Mouse (Mus musculus) lung, adult 2 months (tissue): ENCODE results near the gene Zbtb1.

Experiments
- CTCF ChIP-seq: fragments of 200-500 bp; IDR thresholded peaks from 2 replicates; pipeline ENCODE4 v1.5.1; 2011; ENCODE audit warnings: mild to moderate bottlenecking, low read length, control low read depth; ENCODE audit not compliant: insufficient read depth
- POLR2A ChIP-seq: fragments of 200-500 bp; IDR thresholded peaks from 2 replicates; pipeline ENCODE4 v1.6.1; 2011; ENCODE audit warnings: low read depth, mild to moderate bottlenecking, control low read depth, low read length, borderline replicate concordance; ENCODE audit errors: extremely low read depth

GRCm38 (mm10) chr12:76324679-76325431, 45.2 kb upstream of the Zbtb1 start, which contains the start of gene Akap5:
- no peak for TF ChIP-seq CTCF
- peak; percentile 21; the same call in 1 of the 2 replicates for TF ChIP-seq POLR2A
